Mouse (Mus musculus) left cerebral cortex, postnatal 14 days (tissue): ENCODE measurements around the gene Serinc2. TPM values are rescaled to one million over a fixed set of nuclear protein-coding genes. Genes with fewer than 3 reads are reported as not detected.

ENCODE experiments used
- DNase-seq, 2 experiments: peaks; one replicate each; pipeline ENCODE4 v3.0.0; 2021 to 2022; ENCODE audit warnings: low spot score in 2 of 2, mixed read lengths in 1 of 2
- intact Hi-C: fragments of 180-260 bp; cut with DNase I; formaldehyde crosslinking; loops from one replicate; pipeline ENCODE4 v1.15.1; 2025
- total RNA-seq, 2 experiments: library from RNA; stranded (reverse); gene quantifications; 2 replicates each; pipeline ENCODE4 v1.2.3; 2021

Gene Serinc2
- total RNA-seq, 2 experiments from 2014 or later: 3.5 to 3.8 TPM

GRCm38 (mm10) chr4:130299629-130300018, 20.6 kb upstream of the Serinc2 start:
- no peak for DNase-seq
- intact Hi-C loops: no loop called here

- no peak for DNase-seq
- intact Hi-C loops: no loop called here
These were observed 20.0 kb upstream of the Serinc2 start for GRCm38 (mm10) chr4:130298877-130299628.

- intact Hi-C loops: no loop called here
- DNase-seq: no peak
These were observed 18.1 kb upstream of the Serinc2 start for GRCm38 (mm10) chr4:130297123-130297529.

GRCm38 (mm10) chr4:130296243-130296965, 17.4 kb upstream of the Serinc2 start:
- intact Hi-C loops: no loop called here
- DNase-seq: no peak

GRCm38 (mm10) chr4:130295047-130295745, 16.2 kb upstream of the Serinc2 start:
- no peak for DNase-seq
- intact Hi-C loops: no loop called here

GRCm38 (mm10) chr4:130294513-130294912, 15.5 kb upstream of the Serinc2 start:
- intact Hi-C loops: loop anchor here (5.0 kb wide), 1 partner anchor 47 kb away; no protein-coding TSS in a partner anchor
- DNase-seq: no peak

- DNase-seq: peak; percentile 48 to 75
- intact Hi-C loops: loop anchor here (2.0 to 5.0 kb wide), 2 partner anchors 45 to 93 kb away; no protein-coding TSS in a partner anchor
These were observed 13.3 kb upstream of the Serinc2 start for GRCm38 (mm10) chr4:130292271-130292670.

- intact Hi-C loops: loop anchor here (5.0 kb wide), 1 partner anchor 43 kb away; no protein-coding TSS in a partner anchor
- DNase-seq: no peak
These were observed 10.8 kb upstream of the Serinc2 start for GRCm38 (mm10) chr4:130289824-130290223.

- intact Hi-C loops: no loop called here
These were observed 7.5 kb upstream of the Serinc2 start for GRCm38 (mm10) chr4:130286531-130286930.

GRCm38 (mm10) chr4:130283826-130284225, 4.8 kb upstream of the Serinc2 start:
- intact Hi-C loops: no loop called here

More at GRCm38 (mm10) chr4:130286531-130286930, 7.5 kb upstream of the Serinc2 start:
- no peak for DNase-seq

GRCm38 (mm10) chr4:130282856-130283255, 3.9 kb upstream of the Serinc2 start:
- intact Hi-C loops: no loop called here

More at GRCm38 (mm10) chr4:130283826-130284225, 4.8 kb upstream of the Serinc2 start:
- no peak for DNase-seq

GRCm38 (mm10) chr4:130276573-130277176, 2.3 kb downstream of the Serinc2 start:
- DNase-seq: no peak
- intact Hi-C loops: no loop called here

More at GRCm38 (mm10) chr4:130282856-130283255, 3.9 kb upstream of the Serinc2 start:
- DNase-seq: no peak

- no peak for DNase-seq
- intact Hi-C loops: no loop called here
These were observed 3.2 kb downstream of the Serinc2 start for GRCm38 (mm10) chr4:130275823-130276105.

GRCm38 (mm10) chr4:130275016-130275822, 3.8 kb downstream of the Serinc2 start:
- no peak for DNase-seq
- intact Hi-C loops: no loop called here

GRCm38 (mm10) chr4:130274346-130275015, 4.5 kb downstream of the Serinc2 start:
- no peak for DNase-seq
- intact Hi-C loops: no loop called here

- DNase-seq: peak; percentile 33 to 49
- intact Hi-C loops: no loop called here
These were observed 5.2 kb downstream of the Serinc2 start for GRCm38 (mm10) chr4:130273698-130274345.

GRCm38 (mm10) chr4:130270611-130271347, 8.2 kb downstream of the Serinc2 start:
- intact Hi-C loops: no loop called here
- peak in 1 of 2 experiments; percentile 39 for DNase-seq
